Mouse (Mus musculus) hematopoietic stem cell, adult 5-6 weeks (primary cell): ENCODE measurements around the gene Olfr154. TPM values are rescaled to one million over a fixed set of nuclear protein-coding genes. Genes with fewer than 3 reads are reported as not detected.
"Not testable (repeated sequence)": the region's sequence is repeated elsewhere in the genome, so short reads cannot be mapped to it uniquely, and the experiment has no call there.

Experiments used
- ATAC-seq, 2 experiments: fragments of 125-278 bp in 1 of 2; replicated peaks in 1 of 2; 2 replicates each; pipeline ENCODE4 v1.8.0; 2016 to 2017; ENCODE audit warnings: inconsistent platforms in 2 of 2, mild to moderate bottlenecking in 2 of 2, moderate number of reproducible peaks in 2 of 2, low read depth in 1 of 2, moderate TSS enrichment in 1 of 2; ENCODE audit not compliant: low FRiP score in 2 of 2, poor library complexity in 2 of 2, severe bottlenecking in 2 of 2, insufficient read depth in 1 of 2, low TSS enrichment in 1 of 2
- total RNA-seq: library from RNA; stranded (forward); fragments of 172-1452, 232-1000 nt; gene quantifications from 2 replicates; pipeline ENCODE4 v1.2.3, GENCODE M21; 2017

Gene Olfr154
- not detected in 2 replicates for total RNA-seq

- not testable (repeated sequence) for ATAC-seq
Measured at GRCm38 (mm10) chr2:85664355-85664754, at the start of gene Olfr154. Gene Olfr154, minus strand, starts transcription at chr2:85664455.

- no peak for ATAC-seq
Measured at GRCm38 (mm10) chr2:85711159-85711558, 46.9 kb upstream of the Olfr154 start.

GRCm38 (mm10) chr2:85710680-85711079 is 46.4 kb upstream of the Olfr154 start:
- ATAC-seq, result not testable (repeated sequence)

GRCm38 (mm10) chr2:85689131-85689530 is 24.9 kb upstream of the Olfr154 start, which contains the start of gene Olfr1008:
Gene Olfr1008, plus strand, starts transcription at chr2:85689431.
- no peak for ATAC-seq

GRCm38 (mm10) chr2:85678667-85679066 is 14.4 kb upstream of the Olfr154 start, which contains the start of gene Olfr1006:
Gene Olfr1006, minus strand, starts transcription at chr2:85678767.
- ATAC-seq, result no peak

- ATAC-seq, result no peak
Measured at GRCm38 (mm10) chr2:85650604-85651003, 13.7 kb downstream of the Olfr154 start, which contains the start of gene Olfr1002. Gene Olfr1002, minus strand, starts transcription at chr2:85650704.

Other genes with a start within 250 kb of the Olfr154 start
- not detected in 2 replicates for gene Olfr993, start 249.6 kb downstream of the Olfr154 start, total RNA-seq
- gene Olfr994, start 228.0 kb downstream of the Olfr154 start, total RNA-seq, result not detected in 2 replicates
- not detected in 2 replicates for gene Olfr995, start 220.8 kb downstream of the Olfr154 start, total RNA-seq
- gene 4833423E24Rik, start 145.4 kb downstream of the Olfr154 start, total RNA-seq, result not detected in 2 replicates
- not detected in 2 replicates for gene Olfr996, start 85.2 kb downstream of the Olfr154 start, total RNA-seq
- gene Olfr998, start 75.5 kb downstream of the Olfr154 start, total RNA-seq, result not detected in 2 replicates
- not detected in 2 replicates for gene Olfr1000, start 52.6 kb downstream of the Olfr154 start, total RNA-seq
- not detected in 2 replicates for gene Olfr1002, start 13.8 kb downstream of the Olfr154 start, total RNA-seq
- gene Olfr1006, start 14.3 kb upstream of the Olfr154 start, total RNA-seq, result not detected in 2 replicates
- not detected in 2 replicates for gene Olfr1008, start 25.0 kb upstream of the Olfr154 start, total RNA-seq
- gene Olfr1009, start 51.0 kb upstream of the Olfr154 start, total RNA-seq, result not detected in 2 replicates
- gene Olfr1012, start 98.3 kb upstream of the Olfr154 start, total RNA-seq, result not detected in 2 replicates
- not detected in 2 replicates for gene Olfr1013, start 102.6 kb upstream of the Olfr154 start, total RNA-seq
- not detected in 2 replicates for gene Olfr1014, start 108.3 kb upstream of the Olfr154 start, total RNA-seq
- gene Olfr1015, start 117.6 kb upstream of the Olfr154 start, total RNA-seq, result not detected in 2 replicates
- not detected in 2 replicates for gene Olfr1016, start 138.1 kb upstream of the Olfr154 start, total RNA-seq
- gene Olfr1018, start 154.0 kb upstream of the Olfr154 start, total RNA-seq, result not detected in 2 replicates
- gene Olfr1019, start 181.0 kb upstream of the Olfr154 start, total RNA-seq, result not detected in 2 replicates
- gene Olfr1020, start 182.6 kb upstream of the Olfr154 start, total RNA-seq, result not detected in 2 replicates
- not detected in 2 replicates for gene Olfr1022, start 204.1 kb upstream of the Olfr154 start, total RNA-seq
- gene Olfr1023, start 221.2 kb upstream of the Olfr154 start, total RNA-seq, result not detected in 2 replicates
- gene Olfr1024, start 240.6 kb upstream of the Olfr154 start, total RNA-seq, result not detected in 2 replicates